Mouse (Mus musculus) forebrain, embryonic 13.5 days (tissue): ENCODE results near the gene Ccdc47. TPM values are rescaled to one million over a fixed set of nuclear protein-coding genes. Genes with fewer than 3 reads are reported as not detected.

Experiments
- ATAC-seq: fragments of 200-750 bp; cut with Nextera tagmentation; 2 replicates; pipeline ENCODE4 v1.8.0; 2017
- H3K27ac ChIP-seq: fragments of 300-500 bp; sonication (generic); 2 replicates; pipeline ENCODE4 v1.5.1; 2015; ENCODE audit warnings: inconsistent platforms, mild to moderate bottlenecking, moderate library complexity
- H3K27me3 ChIP-seq: fragments of 300-500 bp; sonication (generic); 2 replicates; pipeline ENCODE4 v1.6.1; 2015; ENCODE audit warnings: mild to moderate bottlenecking, inconsistent platforms
- H3K36me3 ChIP-seq: fragments of 300-500 bp; sonication (generic); 2 replicates; pipeline ENCODE4 v1.6.1; 2015; ENCODE audit warnings: mild to moderate bottlenecking, inconsistent platforms; ENCODE audit not compliant: poor library complexity, severe bottlenecking
- H3K4me1 ChIP-seq: fragments of 300-500 bp; sonication (generic); 2 replicates; pipeline ENCODE4 v1.6.1; 2015; ENCODE audit warnings: inconsistent platforms
- H3K4me2 ChIP-seq: fragments of 300-500 bp; sonication (generic); 2 replicates; pipeline ENCODE4 v1.6.1; 2015; ENCODE audit warnings: inconsistent platforms, mild to moderate bottlenecking, moderate library complexity
- H3K4me3 ChIP-seq: fragments of 300-500 bp; sonication (generic); 2 replicates; pipeline ENCODE4 v1.5.1; 2015; ENCODE audit warnings: mild to moderate bottlenecking, inconsistent platforms
- H3K9ac ChIP-seq: fragments of 300-500 bp; sonication (generic); 2 replicates; pipeline ENCODE4 v1.6.1; 2015; ENCODE audit warnings: mild to moderate bottlenecking, inconsistent platforms
- H3K9me3 ChIP-seq: fragments of 300-500 bp; sonication (generic); replicated peaks from 2 replicates; pipeline ENCODE4 v1.6.1; 2016; ENCODE audit warnings: inconsistent platforms
- WGBS: fragments of 180-500 bp; shearing (Covaris S2); methylation state at CpG from one replicate; pipeline ENCODE4 v1.1.7; 2015; 5-methylcytosine and 5-hydroxymethylcytosine counted together
- polyA plus RNA-seq: library from polyadenylated mRNA; unstranded; fragments of >200 nt; fragmentation: Nextera tagmentation; extraction: Ambion mirVana; gene quantifications from 2 replicates; pipeline ENCODE4 v1.2.1, GENCODE M21; 2015

Ccdc47 gene
- polyA plus RNA-seq, 1 experiment from 2014 or later: 78.6 TPM

DNA sequence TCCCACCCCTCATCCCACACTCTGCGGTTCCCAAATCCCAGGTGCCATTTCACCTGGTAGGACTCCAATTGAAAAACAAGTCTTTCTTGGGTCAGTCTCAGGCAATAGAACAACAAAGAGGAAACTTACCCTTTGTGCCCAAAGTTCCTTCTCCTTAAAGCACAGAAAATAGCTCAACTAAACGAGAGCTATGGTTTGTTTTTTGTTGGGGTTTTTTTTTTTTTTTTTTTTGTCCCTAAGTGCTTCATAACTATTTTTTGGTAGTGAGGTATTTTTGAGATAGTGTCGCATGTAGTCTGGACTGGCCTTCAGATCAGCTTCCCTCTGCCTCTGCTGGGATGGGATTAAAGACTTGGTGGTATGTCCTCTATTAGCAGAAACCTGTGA lies 22.0 kb downstream of the Ccdc47 start:
- peak overlapping the region; percentile 84 for H3K27ac ChIP-seq

DNA sequence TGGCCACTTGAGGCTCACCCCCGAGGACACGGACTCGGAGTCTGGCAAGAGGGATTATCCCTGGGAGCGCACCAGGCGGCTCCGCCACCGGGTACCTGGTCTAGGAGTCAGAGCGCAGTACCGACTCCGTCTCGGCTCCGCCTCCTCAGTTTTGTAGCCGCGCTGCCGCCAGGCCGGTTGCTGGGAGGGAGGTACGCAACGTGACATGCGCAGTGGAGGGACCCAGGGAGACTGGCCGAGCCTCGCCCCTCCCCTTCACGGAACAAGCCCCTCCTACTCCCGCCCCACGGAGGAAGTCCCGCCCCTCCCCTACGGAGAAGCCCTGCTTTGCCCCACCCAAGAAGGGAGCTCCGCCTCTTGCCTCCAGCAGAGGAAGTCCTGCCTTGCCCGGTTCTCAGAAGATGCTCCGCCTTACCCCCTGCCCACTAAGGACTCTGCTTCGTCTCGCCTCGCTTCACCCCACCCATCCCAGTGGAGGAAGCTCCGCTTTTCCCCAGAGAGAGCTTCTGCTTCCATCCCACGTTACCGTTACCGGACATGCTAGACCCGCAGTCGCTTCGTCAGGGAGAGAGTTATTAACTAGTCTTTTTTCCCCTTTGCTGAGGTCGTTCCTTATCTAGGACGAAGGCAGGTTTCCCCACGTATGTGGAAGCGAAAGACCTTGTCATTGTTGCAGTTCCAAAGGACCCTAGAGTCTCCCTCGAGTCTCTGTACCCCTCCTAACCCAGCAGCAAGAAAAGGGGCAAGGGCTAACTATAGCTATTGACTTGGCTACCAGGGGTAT lies 22.6 kb downstream of the Ccdc47 start:
- Histone ChIP-seq H3K27ac (peak overlapping the region; percentile 84), H3K27me3 (no peaks in the 10 kb centered on the region), H3K4me2 (peak overlapping the region; percentile 80), H3K9ac (peak overlapping the region; percentile 82), H3K4me3 (peak overlapping the region; percentile 76), H3K9me3 (no peaks in the 10 kb centered on the region), H3K4me1 (peaks cover 16% of the 10 kb centered on the region), H3K36me3 (peaks cover 23% of the 10 kb centered on the region)
- peak; percentile 97 for ATAC-seq
- WGBS: under 1% methylated on average over 43 of the region's 44 CpGs

More for the DNA sequence above, 22.0 kb downstream of the Ccdc47 start:
- Histone ChIP-seq H3K9me3 (no peaks in the 10 kb centered on the region), H3K4me2 (peak overlapping the region; percentile 80), H3K36me3 (peaks cover 24% of the 10 kb centered on the region), H3K4me3 (peak overlapping the region; percentile 76), H3K9ac (peak overlapping the region; percentile 73), H3K4me1 (peaks cover 16% of the 10 kb centered on the region), H3K27me3 (no peaks in the 10 kb centered on the region)
- ATAC-seq: no peak
- WGBS: 43% methylated on average over 3 of the region's 3 CpGs

GRCm38 (mm10) chr11:106192657-106193370 lies 23.3 kb downstream of the Ccdc47 start:
- Histone ChIP-seq H3K4me3 (peak overlapping the region; percentile 76), H3K4me2 (peak overlapping the region; percentile 80), H3K9me3 (no peaks in the 10 kb centered on the region), H3K27ac (peak overlapping the region; percentile 75), H3K27me3 (no peaks in the 10 kb centered on the region), H3K9ac (peak overlapping the region; percentile 82), H3K4me1 (peaks cover 16% of the 10 kb centered on the region), H3K36me3 (peaks cover 15% of the 10 kb centered on the region)
- 11% methylated on average over 19 of the region's 19 CpGs for WGBS
- peak; percentile 26 for ATAC-seq

GRCm38 (mm10) chr11:106192241-106192640 lies 23.9 kb downstream of the Ccdc47 start:
- Histone ChIP-seq H3K27me3 (no peaks in the 10 kb centered on the region), H3K4me1 (peaks cover 16% of the 10 kb centered on the region), H3K4me3 (peak overlapping the region; percentile 76), H3K4me2 (peak overlapping the region; percentile 80), H3K9ac (no peak overlapping the region), H3K27ac (no peak overlapping the region), H3K9me3 (no peaks in the 10 kb centered on the region), H3K36me3 (peaks cover 10% of the 10 kb centered on the region; the same call in 1 of the 2 replicates)
- 92% methylated on average over 5 of the region's 5 CpGs for WGBS
- no peak for ATAC-seq

GRCm38 (mm10) chr11:106191716-106192115 lies 24.4 kb downstream of the Ccdc47 start:
- 97% methylated on average over 3 of the region's 3 CpGs for WGBS
- Histone ChIP-seq H3K4me2 (no peak overlapping the region), H3K27ac (no peak overlapping the region), H3K9ac (no peak overlapping the region), H3K9me3 (no peaks in the 10 kb centered on the region), H3K27me3 (no peaks in the 10 kb centered on the region), H3K4me3 (no peak overlapping the region), H3K36me3 (peaks cover 7% of the 10 kb centered on the region; the same call in 1 of the 2 replicates), H3K4me1 (peaks cover 16% of the 10 kb centered on the region)
- no peak for ATAC-seq

- Histone ChIP-seq H3K4me1 (peaks cover 5% of the 10 kb centered on the region), H3K9ac (no peak overlapping the region), H3K9me3 (no peaks in the 10 kb centered on the region), H3K36me3 (peaks cover 22% of the 10 kb centered on the region; the same call in 1 of the 2 replicates), H3K4me3 (no peak overlapping the region), H3K4me2 (no peak overlapping the region), H3K27ac (no peak overlapping the region), H3K27me3 (no peaks in the 10 kb centered on the region)
- WGBS: 91% methylated on average over 4 of the region's 4 CpGs
- no peak for ATAC-seq
Measured at GRCm38 (mm10) chr11:106187326-106187725, 28.8 kb downstream of the Ccdc47 start.

DNA sequence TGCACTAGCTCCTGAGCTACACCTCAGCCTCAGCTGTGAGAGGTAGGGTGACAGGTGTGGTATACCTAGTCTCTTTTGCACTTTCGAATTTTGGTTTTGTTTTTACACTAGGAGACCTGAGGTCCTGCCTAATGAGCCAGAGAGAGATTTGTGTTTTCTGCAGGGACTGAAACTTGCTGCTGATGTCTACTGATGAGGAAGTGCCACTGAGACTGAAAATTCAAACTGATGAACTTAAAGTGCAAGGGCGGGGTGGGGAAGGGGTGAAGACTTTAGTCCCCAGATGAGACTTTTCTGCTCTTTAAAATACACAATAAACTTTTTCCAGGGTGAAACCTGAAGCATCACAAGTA lies 35.7 kb downstream of the Ccdc47 start:
- 90% methylated on average over 2 of the region's 2 CpGs for WGBS
- no peak for ATAC-seq

GRCm38 (mm10) chr11:106179711-106180448 lies 36.3 kb downstream of the Ccdc47 start:
- Histone ChIP-seq H3K9ac (no peak overlapping the region), H3K27me3 (no peaks in the 10 kb centered on the region), H3K27ac (no peak overlapping the region), H3K4me1 (no peaks in the 10 kb centered on the region), H3K36me3 (peaks cover 23% of the 10 kb centered on the region), H3K9me3 (no peaks in the 10 kb centered on the region), H3K4me2 (no peak overlapping the region), H3K4me3 (no peak overlapping the region)
- no peak for ATAC-seq
- WGBS: 82% methylated on average over 7 of the region's 7 CpGs

More for the DNA sequence above, 35.7 kb downstream of the Ccdc47 start:
- H3K9me3 ChIP-seq: no peaks in the 10 kb centered on the region
- H3K9ac ChIP-seq: no peak overlapping the region
- no peak overlapping the region for H3K4me2 ChIP-seq
- H3K27ac ChIP-seq: no peak overlapping the region
- H3K4me3 ChIP-seq: no peak overlapping the region
- H3K27me3 ChIP-seq: no peaks in the 10 kb centered on the region
- peaks cover 23% of the 10 kb centered on the region for H3K36me3 ChIP-seq
- H3K4me1 ChIP-seq: no peaks in the 10 kb centered on the region

DNA sequence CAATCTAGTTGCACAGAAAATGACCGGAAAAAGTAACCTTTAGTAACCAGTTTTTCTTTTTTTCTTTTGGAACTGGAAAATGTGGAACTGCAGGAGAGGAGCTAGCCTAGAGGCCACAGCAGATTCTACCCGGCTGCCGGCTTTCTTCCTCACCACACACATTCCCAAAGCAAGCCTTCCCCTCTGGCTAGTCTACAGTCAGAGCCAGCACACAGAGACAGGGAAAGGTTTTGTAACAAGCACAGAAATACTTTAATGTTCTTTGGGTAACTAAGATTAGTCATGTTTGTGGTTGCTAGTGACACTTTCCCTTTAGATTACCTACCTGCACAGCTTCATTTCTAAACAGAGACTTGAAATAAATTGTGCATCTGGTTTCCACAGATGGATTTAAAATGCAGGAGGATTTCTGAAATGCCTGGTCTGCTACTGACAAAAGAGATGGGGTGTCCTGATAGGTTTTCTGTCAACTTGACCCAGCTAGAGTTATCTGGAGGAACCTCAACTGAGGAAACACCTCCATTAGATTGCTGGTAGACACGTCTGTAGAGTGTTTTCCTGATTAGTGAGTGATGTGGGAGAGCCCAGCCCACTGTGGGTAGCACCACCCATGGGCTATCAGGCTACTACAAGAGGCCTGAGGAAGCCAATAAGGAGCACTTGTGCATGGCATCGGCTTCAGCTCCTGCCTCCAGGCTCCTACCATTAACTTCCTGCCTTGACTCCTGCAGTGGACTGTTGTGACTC lies 37.9 kb downstream of the Ccdc47 start:
- H3K9ac ChIP-seq: no peak overlapping the region
- 86% methylated on average over 5 of the region's 5 CpGs for WGBS
- peaks cover 19% of the 10 kb centered on the region for H3K36me3 ChIP-seq
- no peaks in the 10 kb centered on the region for H3K9me3 ChIP-seq
- ATAC-seq: no peak
- H3K4me2 ChIP-seq: no peak overlapping the region
- no peaks in the 10 kb centered on the region for H3K27me3 ChIP-seq
- H3K4me3 ChIP-seq: no peak overlapping the region
- H3K27ac ChIP-seq: no peak overlapping the region
- no peaks in the 10 kb centered on the region for H3K4me1 ChIP-seq

DNA sequence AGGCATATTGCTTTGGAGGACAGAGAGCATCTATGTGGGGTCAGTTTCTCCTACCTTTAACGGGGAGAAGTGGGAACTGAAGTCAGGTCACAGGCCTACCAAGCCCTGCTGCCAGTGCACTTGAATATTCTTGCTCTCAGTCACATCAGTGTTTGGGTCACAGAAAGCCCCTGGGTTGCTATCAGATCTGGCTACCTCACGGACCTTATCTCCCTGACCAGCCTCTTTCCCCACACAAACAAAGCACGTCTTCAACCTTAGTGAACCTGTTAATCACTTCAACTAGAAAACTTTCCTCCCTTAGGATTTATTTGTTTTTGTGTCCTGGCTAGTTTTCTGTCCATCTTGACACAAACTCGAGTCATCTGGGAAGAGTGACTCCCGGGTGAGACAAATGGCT lies 39.8 kb downstream of the Ccdc47 start:
- Histone ChIP-seq H3K9me3 (no peaks in the 10 kb centered on the region), H3K4me2 (no peak overlapping the region), H3K27me3 (no peaks in the 10 kb centered on the region), H3K36me3 (peaks cover 13% of the 10 kb centered on the region), H3K27ac (no peak overlapping the region), H3K4me1 (no peaks in the 10 kb centered on the region), H3K9ac (no peak overlapping the region), H3K4me3 (no peak overlapping the region)
- ATAC-seq: no peak
- 92% methylated on average over 5 of the region's 5 CpGs for WGBS

- Histone ChIP-seq H3K9me3 (no peaks in the 10 kb centered on the region), H3K4me3 (no peak overlapping the region), H3K4me2 (no peak overlapping the region), H3K27me3 (no peaks in the 10 kb centered on the region), H3K4me1 (no peaks in the 10 kb centered on the region), H3K9ac (no peak overlapping the region), H3K27ac (no peak overlapping the region), H3K36me3 (peaks cover 17% of the 10 kb centered on the region)
- WGBS: 85% methylated on average over 3 of the region's 3 CpGs
- no peak for ATAC-seq
Measured at GRCm38 (mm10) chr11:106175081-106175480, 41.1 kb downstream of the Ccdc47 start.
